Mouse (Mus musculus) layer of hippocampus, adult 18-20 months (tissue): Measurements from ENCODE around the gene Cuedc2. TPM values are rescaled to one million over a fixed set of nuclear protein-coding genes. Genes with fewer than 3 reads are reported as not detected.

Experiments
- DNase-seq, 2 experiments: peaks; one replicate each; pipeline ENCODE4 v3.0.0; 2022; ENCODE audit warnings: low spot score in 2 of 2
- long read RNA-seq: library from polyadenylated mRNA; stranded (forward); transcript quantifications from one replicate; pipeline ENCODE4 v2.0.0, GENCODE M21; 2021
- total RNA-seq, 2 experiments: library from RNA; stranded (reverse); gene quantifications; 2 replicates each; pipeline ENCODE4 v1.2.3; 2021

Cuedc2 gene
- 100 to 1,000 TPM; 179 to 182 TPM for total RNA-seq
- long read RNA-seq, transcript Cuedc2-201 (9 exons, 1,833 nt): major isoform, 30 of 137 reads
- long read RNA-seq, transcript Cuedc2-203 (9 exons, 1,790 nt): minor isoform, 18 of 137 reads
- long read RNA-seq, transcript Cuedc2-211 (9 exons, 999 nt): minor isoform, 23 of 137 reads
- long read RNA-seq, partial matches to known transcripts: 9 of 137 reads
- long read RNA-seq, other reads (novel, unspliced or antisense): 55 of 137 reads

DNA sequence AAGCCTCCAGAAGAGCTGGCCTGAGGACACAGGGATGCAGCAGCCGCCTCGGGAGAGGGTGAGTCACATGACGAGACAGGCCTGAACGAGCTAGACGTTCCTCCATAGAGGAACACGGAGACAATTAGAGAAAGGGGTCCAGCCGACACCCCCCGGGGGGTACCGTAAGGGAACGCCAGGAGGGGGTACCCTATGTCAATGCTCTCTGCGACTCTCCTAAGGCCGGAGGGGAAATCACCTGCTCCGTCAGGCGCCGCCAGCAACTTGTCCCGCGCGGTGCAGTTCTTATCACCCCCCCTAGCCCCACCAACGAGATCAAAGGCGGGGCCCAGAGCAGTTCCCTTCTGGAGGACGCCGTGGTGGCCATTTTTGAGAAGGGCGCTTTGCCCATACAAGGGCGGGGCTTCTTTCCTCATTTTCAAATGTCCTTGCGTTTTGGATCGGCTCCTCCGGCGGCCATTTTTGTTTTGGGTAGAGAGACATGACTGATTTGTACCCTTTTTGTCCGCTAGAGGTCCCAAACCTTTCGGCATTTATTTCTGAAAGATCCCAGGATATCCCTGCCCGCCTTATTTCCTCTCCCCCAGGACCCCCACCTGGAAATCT, at the start of gene Cuedc2:
TSS of gene Cuedc2 (minus strand) at position 372 of the 606 bp plus-strand sequence.
- peak; percentile 96 to 100 for DNase-seq

DNA sequence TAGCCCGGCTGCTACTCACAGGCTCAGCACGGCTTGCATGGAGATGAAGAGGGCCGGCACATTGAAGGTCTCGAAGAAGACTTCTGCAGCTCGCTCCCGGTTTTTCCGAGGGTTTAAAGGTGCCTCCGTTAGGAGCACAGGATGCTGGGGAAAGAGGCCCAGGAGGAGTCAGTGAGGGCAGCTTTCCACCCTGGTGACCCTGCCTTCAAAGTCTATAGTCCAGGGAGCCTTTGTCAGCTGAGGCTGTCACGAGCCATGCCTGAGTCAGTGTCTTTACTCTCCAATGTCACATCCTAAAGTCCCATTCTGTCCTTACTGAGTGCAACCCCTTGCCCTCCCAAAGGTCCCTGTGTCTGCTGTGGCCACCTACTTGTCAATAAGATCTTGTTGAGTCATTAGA, 43.8 kb upstream of the Cuedc2 start:
- no peak for DNase-seq

DNA sequence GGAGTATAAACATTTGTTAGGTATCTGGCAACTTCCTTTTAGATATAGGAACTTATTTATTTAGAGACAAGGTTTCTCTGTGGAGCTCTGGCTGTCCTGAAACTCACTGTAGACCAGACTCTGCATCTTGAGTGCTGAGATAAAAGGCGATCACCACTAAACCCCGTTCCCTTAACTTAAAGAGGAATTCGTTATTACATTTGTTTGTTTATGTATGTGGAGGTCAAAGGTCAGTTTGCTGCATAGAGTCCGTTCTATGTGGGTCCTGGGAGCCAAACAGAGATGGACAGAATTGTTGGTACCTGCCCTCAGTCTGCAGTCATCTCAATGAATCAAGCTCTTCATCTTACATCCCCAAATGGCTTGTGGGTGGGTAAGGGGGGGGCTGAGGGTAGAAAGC, 37.4 kb upstream of the Cuedc2 start:
- DNase-seq: no peak

DNA sequence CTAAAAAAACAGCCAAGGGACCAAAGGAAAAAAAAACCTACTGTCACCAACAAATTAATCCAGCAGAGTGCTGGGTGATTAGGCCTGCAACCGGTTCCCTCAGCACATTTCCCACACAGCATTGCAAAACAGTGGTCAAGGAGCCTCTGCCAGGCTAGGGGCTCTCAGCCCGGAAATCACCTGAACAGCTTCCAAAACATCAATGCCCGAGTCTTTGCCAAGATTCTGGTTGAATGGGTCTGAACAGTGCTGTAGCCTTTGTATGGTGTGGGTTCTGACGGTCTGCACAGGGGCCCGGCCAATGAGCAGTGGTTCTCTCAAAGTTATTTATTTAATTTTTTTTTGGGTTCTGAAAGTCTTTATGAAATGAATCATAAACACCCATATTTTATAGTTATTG, 37.0 kb upstream of the Cuedc2 start:
- DNase-seq: peak in 1 of 2 experiments; percentile 59

DNA sequence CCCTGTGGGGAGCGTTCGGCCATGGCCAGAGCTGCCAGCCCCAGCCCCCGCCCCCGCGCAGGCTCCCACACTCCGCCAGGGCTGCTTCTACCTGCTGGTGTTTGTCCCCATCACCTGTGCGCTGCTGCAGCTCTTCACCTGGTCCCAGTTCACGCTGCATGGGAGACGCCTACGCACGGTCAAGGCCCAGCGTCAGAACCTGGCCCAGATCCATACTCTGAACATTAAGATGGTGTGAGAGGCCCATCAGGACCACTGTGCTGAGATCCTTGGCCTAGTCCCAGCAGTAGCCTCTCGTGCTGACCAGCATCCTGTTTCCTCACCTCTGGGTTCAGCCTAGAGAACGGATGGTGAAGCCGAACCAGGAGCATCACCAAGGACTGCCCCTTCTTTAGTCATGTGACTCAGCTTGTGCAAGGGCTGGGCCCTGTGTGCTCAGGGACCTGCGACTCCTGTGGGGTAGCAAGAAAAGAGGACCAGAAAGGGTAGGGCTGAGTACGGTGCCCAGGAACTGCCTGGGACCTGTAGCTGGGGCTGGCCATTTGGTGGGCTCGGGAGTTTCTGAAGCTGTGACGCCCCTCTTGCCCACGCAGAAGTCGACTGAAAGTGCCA, 36.1 kb upstream of the Cuedc2 start:
- DNase-seq: no peak

DNA sequence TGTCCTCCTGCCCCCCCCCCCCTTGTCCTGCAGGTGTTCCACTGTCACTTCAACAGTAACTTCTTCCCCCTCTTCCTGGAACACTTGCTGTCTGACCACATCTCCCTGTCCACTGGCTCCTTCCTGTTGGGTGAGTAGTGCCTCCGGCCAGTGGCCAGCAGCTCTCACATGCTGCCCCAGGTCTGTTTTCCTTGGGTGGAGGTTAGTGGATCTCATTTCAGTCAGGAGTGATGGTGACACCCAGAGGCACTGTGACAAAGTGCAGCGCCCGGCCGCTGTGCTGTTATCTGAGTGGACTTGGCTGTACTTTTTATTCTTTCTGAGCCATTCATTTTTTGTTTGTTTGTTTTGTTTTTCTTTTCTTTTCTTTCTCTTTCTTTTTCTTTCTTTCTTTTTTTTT, 30.7 kb upstream of the Cuedc2 start:
- peak; percentile 39 to 71 for DNase-seq

DNA sequence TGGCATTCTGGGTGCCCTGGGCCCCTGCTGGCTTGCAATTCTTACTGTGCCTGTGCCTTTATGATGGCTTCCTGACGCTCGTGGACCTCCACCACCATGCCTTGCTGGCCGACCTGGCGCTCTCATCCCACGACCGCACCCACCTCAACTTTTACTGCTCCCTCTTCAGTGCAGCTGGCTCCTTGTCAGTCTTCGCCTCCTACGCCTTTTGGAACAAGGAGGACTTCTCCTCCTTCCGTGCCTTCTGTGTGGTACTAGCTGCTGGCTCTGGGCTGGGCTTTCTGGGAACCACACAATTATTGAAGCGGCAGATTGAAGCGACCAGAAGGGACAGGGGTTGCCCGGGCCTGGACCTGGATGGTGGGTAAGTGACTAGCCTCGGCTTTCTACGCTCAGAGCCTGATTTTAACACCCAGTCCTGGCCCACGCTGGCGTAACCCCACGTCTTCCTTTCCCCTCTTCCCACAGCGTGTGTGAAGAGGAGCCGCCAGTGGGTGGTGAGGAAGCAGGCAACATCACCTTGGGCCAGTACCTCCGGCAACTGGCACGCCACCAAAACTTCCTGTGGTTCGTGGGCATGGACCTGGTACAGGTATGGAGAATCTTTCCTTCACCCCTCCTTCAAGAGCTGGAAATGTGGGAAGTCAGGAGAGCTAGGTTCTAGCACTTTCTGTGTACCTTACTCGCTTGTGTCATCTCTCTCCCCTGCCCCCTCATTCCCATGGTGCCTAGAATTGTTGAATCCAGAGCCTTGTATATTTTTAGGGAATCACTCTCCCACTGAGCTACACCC, 29.5 kb upstream of the Cuedc2 start:
- peak; percentile 42 to 53 for DNase-seq

DNA sequence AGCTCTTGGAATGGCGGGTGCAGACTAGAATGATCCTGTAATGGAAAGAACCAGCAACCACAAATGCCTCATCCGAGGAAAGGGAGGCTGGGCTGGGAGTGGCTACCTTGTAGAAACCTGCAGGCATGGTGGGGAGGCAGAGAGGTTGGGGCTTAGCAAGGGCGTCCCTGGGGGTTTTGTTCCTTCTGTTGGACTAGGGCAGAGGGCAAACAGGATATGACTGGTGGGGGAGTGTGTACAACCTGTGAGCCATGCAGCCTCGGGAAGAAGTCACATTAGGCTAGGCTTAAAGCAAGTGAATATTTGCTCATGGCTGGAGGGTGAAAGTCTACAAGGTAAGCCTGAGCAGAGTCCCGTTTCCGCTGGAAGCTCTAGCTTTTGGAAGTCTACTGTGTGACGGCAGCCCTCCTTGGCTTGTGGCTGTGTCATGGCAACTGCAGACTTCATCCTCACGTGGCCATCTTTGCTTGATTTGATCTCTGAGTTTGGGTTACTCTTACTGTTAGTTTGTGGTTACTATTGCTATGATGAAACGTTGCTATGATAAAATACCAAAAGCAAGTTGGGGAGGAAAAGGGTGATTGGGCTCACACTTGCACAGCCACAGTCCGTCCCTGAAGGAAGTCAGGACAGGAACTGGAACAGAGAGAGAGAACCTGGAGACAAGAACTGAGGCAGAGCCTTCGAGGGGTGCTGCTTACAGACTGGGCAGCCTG, 24.9 kb upstream of the Cuedc2 start:
- DNase-seq: no peak

DNA sequence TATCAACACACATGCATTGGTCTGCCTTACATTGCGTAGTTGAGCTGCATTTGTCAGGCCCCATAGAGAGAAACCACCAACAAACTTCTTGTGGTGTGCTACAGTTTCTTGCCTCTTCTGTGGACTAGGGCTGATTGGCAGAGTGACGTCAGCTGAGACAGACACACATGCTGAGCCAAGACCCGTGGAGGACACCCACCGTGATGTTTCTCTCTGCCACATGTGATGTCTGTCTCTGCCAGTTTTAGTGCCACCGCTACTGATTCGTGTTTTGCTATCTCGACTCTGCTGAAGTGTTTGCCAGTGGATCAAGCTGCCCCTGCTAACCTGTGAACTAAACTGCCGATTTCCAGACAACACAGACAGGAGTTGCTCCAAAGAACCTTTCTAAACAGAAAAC, 23.6 kb upstream of the Cuedc2 start:
- DNase-seq: no peak

DNA sequence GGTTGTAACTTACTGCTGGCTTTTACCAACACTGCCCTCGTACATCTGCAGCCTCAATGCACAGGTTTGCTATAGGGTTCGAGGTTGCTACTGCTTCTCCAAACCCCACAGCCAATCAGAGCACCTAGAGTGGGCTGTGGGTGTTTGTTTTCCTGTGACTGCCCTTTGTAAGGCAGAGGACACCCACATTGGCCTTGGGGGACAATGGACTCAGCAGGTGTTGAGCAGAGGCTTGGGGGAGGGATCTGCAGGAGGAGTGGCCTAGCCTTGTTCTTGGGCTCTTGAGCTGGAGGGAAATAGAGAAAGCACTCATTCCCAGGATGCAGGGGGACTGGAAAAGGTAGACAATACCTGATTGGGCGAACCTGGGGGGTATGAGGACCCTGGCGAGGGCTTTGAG, 19.9 kb upstream of the Cuedc2 start:
- no peak for DNase-seq

DNA sequence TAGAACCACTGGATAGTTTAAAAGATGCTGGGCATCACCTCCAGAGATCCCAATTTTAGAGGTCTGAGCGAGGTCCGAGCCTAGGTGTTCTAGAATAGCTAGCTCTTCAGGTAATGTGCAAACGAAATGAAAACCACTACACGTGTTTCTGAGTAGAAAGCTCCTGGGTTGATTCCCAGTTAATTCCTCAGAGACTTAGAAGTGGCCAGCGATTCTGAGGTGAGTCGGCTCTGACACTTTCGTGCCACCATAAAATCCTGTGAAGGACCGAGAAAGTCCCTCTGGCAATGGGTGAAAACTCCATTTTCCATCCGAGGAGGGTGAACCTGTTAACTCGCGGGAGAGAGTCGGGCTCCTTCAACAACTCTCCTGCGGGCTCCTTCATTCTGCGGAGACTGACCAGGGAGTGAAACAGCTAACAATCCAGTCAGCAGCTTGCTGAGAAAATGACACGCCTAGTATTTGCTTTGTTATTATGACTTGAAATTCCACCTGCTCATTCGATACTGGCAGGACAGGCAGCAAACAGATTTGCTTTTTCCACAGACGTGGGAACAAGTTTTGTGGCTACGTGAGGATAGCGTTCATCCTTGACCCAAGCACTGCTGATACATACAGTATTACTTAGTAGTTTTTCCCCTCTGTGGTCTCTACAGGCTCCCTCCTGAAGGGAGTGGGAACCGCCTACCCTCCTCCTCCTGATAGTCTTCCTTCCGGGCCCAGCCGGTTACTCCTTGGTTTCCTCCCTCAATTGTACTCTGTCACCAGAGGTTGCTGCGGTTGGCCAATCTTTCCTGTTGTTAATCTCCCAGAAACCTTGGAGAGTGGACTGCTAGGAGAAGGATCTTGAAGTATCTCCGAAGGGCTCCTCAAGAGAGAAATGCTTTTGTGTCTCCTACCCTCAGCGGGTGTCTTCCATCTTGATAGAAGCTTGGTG, 19.1 kb upstream of the Cuedc2 start:
- no peak for DNase-seq

DNA sequence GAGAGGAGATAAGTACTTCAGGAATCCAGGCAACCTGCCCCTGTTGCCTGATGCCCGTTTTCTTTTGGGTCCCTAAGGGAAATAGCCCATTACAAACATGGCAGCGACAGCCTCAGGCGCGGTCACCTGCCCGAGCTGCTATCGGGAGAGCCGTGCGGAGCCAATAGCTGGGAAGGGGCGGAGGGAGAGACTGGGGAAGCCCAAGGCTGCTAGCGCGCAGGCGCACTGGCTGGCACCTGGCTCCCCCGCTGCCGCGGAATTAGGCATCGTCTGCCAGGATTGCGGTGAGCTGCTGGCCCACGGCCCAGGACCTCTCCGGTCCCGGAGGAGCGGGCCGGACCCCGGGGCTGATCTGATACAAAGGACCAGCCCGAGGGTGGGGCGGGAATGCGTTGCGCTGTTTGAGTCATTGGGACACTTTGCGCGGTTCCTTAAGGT, 18.2 kb upstream of the Cuedc2 start:
- peak; percentile 86 to 93 for DNase-seq

DNA sequence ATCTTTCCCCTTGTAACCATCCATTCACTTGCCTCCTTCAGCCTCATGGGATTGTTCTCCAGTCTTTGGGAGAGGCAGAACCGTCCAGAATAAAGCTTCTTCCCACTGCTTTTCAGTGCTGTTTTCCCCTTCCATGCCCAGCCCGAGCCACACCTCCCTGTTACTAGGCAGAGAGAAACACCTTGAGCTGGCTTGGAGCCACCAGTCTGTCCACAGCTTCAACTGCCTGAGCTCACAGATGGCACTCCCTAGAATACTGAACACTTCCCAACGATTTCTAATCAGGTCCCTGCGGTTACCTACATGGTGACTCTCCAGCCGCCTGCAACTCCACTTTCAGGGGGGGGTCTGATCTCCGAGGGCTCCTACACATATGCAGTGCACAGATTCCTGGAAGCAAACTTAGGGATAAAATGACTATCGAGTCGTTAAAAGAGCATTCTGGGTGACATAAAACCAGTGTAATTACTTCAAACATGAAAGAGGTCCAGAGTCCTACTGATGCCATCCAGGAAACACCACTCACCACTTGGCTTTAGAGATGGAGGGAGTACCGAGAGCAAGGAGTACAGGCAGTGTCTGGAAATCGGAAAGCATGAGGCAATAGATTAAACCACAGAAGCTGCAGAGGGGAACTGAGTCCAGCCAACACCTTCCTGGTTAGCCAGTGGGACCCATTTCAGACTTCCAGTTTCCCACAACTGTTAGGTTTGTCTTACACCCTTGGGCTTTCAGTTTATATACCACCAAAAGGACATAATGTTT, 11.8 kb upstream of the Cuedc2 start, which contains the start of gene 2310034G01Rik:
TSS of gene 2310034G01Rik (minus strand) at position 135 of the 765 bp plus-strand sequence.
- DNase-seq: no peak

DNA sequence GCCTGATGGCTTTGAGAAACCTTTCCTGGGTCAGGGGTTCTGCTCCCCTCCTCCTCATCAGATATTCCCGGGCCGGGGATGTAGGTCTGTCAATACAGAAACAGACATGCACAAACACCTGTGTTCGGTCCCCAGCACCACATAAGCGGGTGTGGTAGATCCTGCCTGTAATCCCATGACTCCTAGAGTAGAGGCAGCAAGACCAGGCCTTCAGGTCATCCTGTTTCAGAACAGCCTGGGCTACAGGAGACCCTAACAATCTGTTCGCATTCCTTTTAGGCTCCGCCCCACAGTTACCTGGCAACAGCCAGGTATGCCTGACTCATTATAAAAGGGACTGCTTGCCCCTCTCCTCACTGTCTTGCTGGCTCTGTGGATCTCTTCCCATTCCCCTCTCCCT, 11.0 kb upstream of the Cuedc2 start:
- DNase-seq: no peak

DNA sequence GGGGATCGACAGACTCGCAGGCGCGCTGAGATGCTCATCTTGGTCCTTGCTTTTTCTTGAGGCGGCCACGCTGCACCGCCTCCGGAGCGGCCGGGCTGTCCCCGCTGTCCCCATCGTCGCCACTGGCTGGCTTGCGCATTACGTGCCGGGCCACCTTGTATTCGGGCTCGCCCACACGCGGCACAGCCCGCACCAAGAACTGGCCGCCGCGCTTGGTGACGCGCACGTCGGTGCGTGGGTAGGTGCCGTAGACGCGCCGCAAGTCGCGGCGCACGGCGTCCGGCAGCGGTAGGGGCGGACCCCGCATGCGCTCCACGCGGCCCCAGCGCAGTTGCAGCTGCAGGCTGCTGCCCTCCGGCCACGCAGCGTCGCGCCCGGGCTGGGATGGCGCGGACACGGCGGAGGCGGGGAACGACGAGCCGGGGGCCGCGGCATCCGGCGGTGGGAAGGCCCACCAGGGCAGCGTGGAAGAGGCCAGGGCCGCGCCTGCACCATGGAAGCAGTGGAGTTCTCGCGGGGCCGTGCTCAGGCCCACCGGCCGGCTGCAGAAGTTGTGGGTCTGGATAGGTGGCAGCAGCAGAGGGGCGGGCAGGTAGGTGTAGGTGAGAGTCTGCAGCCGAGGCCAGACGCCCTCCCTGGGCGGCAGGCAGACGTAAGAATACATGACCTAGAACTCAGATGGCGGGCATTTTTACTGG, 10.4 kb upstream of the Cuedc2 start:
- peak; percentile 91 to 94 for DNase-seq

DNA sequence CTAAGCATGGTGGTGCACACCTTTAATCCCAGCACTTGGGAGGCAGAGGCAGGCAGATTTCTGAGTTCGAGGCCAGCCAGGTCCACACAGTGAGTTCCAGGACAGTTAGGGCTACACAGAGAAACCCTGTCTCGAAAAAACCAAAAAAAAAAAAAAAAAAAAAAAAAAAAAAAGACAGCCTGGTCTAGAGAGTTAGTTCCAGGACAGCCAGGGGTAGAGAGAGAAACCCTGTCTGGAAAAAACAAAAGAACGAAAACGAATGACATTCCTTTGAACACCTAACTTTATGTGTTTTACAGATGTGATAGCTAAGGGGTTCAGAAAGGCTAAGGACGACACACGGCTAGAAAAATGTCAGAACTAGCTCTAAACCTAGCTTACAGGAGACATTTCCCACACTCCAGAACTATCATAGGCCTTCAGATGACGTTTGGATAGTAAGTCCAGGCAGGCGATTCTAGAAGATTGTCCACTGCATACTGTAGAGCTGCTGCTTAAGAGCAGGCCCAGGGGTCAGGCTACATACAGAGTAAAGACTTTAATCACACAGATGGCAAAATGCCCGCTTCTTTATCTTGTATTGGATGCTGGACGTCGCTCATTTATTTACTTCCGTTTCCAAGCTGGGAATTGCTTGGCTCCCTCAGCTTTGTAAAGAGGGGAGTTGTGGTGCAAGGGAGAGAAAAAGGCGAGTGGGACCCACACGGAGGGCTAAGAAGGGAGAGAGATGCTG, 9.6 kb upstream of the Cuedc2 start:
- peak in 1 of 2 experiments; percentile 37 for DNase-seq

DNA sequence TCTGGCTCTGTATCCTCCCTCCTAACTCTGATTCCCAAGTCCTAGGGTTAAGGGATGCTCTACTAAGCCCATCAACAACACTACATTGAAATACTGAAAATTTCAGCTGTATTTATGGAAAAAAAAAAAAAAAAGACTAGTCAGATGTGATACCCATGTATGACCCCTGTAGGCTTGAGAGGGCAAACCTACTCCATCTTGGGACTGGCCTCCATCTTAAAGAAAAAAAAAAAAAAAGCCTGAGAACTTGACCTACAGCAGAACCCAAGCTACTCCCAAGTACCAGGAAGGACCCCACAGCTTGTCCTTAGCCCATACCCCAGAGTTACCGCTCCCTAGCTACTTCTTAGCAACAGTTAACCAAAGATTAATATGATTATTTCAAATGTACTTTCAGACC, 8.6 kb upstream of the Cuedc2 start:
- no peak for DNase-seq
